Mouse (Mus musculus) layer of hippocampus, adult 9-10 months (tissue): ENCODE measurements at regions not wholly inside any gene's neighbourhood (a gene's known extent, or its start where the extent isn't known, plus 50 kb on each side); places are given as distances from the start of the nearest gene placed in this dataset.
"Not testable (repeated sequence)": the region's sequence is repeated elsewhere in the genome, so short reads cannot be mapped to it uniquely, and the experiment has no call there.

Source experiments
- DNase-seq: peaks from one replicate; pipeline ENCODE4 v3.0.0; 2022; ENCODE audit warnings: low spot score

GRCm38 (mm10) chr15:15082577-15083128, 1645.9 kb upstream of the Cdh9 start:
- DNase-seq: no peak

GRCm38 (mm10) chr15:15088696-15089095, 1639.9 kb upstream of the Cdh9 start:
- DNase-seq: not testable (repeated sequence)

- peak; percentile 6 for DNase-seq
These were observed 1638.8 kb upstream of the Cdh9 start for GRCm38 (mm10) chr15:15089783-15090182.

GRCm38 (mm10) chr15:15091531-15092290, 1636.8 kb upstream of the Cdh9 start:
- no peak for DNase-seq

- no peak for DNase-seq
These were observed 1631.2 kb upstream of the Cdh9 start for GRCm38 (mm10) chr15:15097391-15097790.

GRCm38 (mm10) chr15:15102185-15102584, 1626.4 kb upstream of the Cdh9 start:
- DNase-seq: no peak

GRCm38 (mm10) chr15:15120109-15120508, 1608.4 kb upstream of the Cdh9 start:
- no peak for DNase-seq

GRCm38 (mm10) chr15:15148791-15149190, 1579.8 kb upstream of the Cdh9 start:
- DNase-seq: no peak

GRCm38 (mm10) chr15:15155422-15155821, 1573.1 kb upstream of the Cdh9 start:
- no peak for DNase-seq

- no peak for DNase-seq
These were observed 1558.2 kb upstream of the Cdh9 start for GRCm38 (mm10) chr15:15170387-15170786.

GRCm38 (mm10) chr15:15220296-15220695, 1508.3 kb upstream of the Cdh9 start:
- DNase-seq: no peak

GRCm38 (mm10) chr15:15229926-15230325, 1498.6 kb upstream of the Cdh9 start:
- DNase-seq: no peak

GRCm38 (mm10) chr15:15238309-15238708, 1490.2 kb upstream of the Cdh9 start:
- no peak for DNase-seq
